Mouse (Mus musculus): ENCODE measurements at regions not wholly inside any gene's neighbourhood (a gene's known extent, or its start where the extent isn't known, plus 50 kb on each side); places are given as distances from the start of the nearest gene placed in this dataset.

DNA sequence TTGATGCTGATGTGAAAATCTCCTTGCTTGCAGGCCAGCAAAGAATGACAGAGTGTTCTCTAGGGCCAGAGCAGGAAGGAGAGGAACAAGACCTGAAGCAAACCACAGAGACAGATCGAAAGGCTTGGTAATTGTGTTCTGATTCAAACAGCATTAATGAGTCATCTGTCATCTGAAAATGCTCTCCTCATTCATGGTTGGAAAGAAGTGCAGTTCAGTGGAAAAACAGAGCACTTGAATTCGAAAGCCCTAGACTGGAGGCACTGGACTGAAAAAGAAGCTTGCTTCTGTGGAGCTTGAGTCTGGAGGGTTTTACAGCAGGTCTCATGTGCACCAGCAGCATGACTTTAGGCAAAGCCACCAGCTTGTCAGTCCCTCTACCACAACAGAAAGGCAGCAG lies 374.3 kb upstream of the B430305J03Rik start:
- no peak for ATAC-seq (ENCODE audit: extremely low read depth, insufficient number of reproducible peaks, low FRiP score, poor library complexity, severe bottlenecking)

DNA sequence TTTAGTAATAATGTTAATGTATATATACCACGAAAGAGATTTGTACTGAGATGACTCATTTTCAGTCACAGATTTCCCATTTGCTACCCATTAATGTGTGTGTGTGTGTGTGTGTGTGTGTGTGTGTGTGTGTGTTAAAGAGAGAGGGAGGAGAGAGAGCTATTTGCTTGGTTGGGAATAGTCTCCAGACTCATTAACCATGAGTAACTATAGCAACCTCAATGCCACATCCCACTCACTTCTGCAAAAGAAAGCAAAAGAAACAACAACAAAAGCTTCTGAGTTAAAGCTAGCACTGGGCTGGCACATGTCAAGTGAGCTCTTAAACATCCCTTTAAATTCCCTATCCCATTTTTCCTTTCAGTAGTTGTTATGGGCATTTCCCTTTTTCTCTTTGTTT lies 372.8 kb upstream of the B430305J03Rik start:
- ATAC-seq (ENCODE audit: extremely low read depth, insufficient number of reproducible peaks, low FRiP score, poor library complexity, severe bottlenecking): no peak

- ATAC-seq (ENCODE audit: extremely low read depth, insufficient number of reproducible peaks, low FRiP score, poor library complexity, severe bottlenecking): no peak
These were observed 351.0 kb upstream of the B430305J03Rik start for GRCm38 (mm10) chr3:61716785-61717184.

DNA sequence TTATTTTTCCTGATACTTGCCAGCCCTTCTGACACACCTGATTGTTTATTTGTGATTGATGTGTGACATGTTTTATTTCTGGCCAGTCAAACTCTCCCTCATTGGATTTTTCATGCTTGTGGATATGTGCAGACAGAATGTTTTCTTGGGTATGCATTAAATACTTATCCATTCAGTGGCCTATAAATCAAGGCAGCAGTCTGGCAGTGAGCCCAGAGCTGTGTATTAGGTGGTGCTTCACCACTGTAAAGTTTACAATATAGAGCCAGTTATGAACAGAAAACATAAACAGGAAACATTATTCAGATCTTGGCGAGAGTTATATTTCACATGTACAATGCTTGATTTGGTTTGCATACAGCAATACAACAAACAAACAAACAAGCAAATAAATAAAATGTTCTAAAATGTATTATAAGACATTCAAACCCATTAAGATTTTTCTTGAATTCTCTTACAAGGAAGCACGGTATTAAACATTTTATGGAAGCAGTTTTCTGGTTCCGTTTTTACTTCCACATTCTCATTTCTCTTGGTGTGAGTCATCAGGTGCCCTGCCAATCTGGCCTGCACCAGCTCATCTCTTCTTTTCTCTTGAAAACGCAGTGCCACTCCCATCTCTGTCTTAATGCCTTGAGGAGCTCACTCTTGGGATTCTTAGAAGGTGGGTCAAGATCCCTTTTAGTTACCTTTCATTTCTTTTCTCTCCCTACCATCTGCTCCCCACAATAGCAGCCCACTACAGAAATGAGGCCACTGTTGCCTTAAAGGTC lies 322.4 kb upstream of the B430305J03Rik start:
- no peak for ATAC-seq (ENCODE audit: extremely low read depth, insufficient number of reproducible peaks, low FRiP score, poor library complexity, severe bottlenecking)

GRCm38 (mm10) chr3:61670874-61671273 lies 305.1 kb upstream of the B430305J03Rik start:
- ATAC-seq (ENCODE audit: extremely low read depth, insufficient number of reproducible peaks, low FRiP score, poor library complexity, severe bottlenecking): peak; percentile 67; the same call in 1 of the 2 replicates

GRCm38 (mm10) chr3:61656143-61656542 lies 290.4 kb upstream of the B430305J03Rik start:
- no peak for ATAC-seq (ENCODE audit: extremely low read depth, insufficient number of reproducible peaks, low FRiP score, poor library complexity, severe bottlenecking)

DNA sequence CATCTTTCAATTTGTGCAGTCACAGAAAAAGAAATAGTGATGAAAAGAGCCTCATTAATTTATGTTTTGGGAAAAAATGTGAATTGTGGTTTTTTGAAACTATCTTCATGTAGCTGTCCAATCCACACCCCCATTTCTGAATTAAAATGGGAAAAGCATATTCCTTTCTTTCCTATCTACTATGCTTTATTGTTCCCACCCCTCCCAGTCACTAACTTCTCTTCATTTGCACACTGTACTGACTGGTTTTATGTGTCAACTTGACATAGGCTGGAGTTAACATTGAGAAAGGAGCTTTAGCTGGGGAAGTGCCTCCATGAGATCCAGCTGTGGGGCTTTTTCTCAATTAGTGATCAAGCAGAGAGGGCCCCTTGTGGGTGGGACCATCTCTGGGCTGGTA lies 262.8 kb upstream of the B430305J03Rik start:
- ATAC-seq (ENCODE audit: extremely low read depth, insufficient number of reproducible peaks, low FRiP score, poor library complexity, severe bottlenecking): no peak

DNA sequence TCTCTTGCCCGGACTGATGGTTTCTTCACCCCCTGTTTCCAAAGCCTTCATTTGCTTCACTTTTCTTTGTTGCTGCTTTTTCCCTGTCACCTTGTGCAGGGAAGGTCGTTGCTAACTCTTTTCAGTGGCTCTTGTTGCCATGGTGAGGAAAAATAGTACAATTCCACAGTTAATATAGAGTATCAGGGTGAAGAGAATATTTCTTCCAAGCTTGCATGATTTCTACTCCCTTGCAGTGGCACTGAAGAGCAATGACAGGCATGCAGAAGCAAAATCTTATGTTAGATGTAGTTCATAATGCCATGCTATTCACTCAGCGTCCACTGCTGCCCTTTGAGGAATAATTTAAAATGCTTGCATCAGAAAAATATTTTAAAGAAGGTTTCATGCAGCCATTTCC lies 262.3 kb upstream of the B430305J03Rik start:
- no peak for ATAC-seq (ENCODE audit: extremely low read depth, insufficient number of reproducible peaks, low FRiP score, poor library complexity, severe bottlenecking)

- no peak for ATAC-seq (ENCODE audit: extremely low read depth, insufficient number of reproducible peaks, low FRiP score, poor library complexity, severe bottlenecking)
These were observed 258.3 kb upstream of the B430305J03Rik start for GRCm38 (mm10) chr3:61623954-61624487.

GRCm38 (mm10) chr3:61605469-61605868 lies 239.7 kb upstream of the B430305J03Rik start:
- ATAC-seq (ENCODE audit: extremely low read depth, insufficient number of reproducible peaks, low FRiP score, poor library complexity, severe bottlenecking): no peak

- no peak for ATAC-seq (ENCODE audit: extremely low read depth, insufficient number of reproducible peaks, low FRiP score, poor library complexity, severe bottlenecking)
These were observed 237.1 kb upstream of the B430305J03Rik start for GRCm38 (mm10) chr3:61602891-61603290.

DNA sequence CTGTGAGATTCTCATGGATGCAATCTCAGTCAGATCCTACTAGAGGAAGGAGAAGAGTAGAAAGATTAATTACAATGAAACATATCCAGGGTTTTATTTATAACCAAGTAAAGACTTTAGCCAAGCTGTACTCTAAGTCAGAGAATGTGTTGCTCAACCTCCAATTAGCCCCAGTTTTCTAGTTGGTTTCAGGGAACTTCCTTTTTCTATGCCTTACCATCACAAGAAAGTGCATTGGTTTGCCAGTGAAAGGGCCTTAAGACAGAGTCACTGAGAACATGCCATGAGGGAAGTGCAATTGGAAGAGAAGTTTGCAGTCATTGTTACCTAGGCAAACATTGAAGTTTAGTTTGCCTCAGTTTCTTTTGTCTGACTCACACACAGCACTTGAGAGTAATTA lies 229.8 kb upstream of the B430305J03Rik start:
- no peak for ATAC-seq (ENCODE audit: extremely low read depth, insufficient number of reproducible peaks, low FRiP score, poor library complexity, severe bottlenecking)

DNA sequence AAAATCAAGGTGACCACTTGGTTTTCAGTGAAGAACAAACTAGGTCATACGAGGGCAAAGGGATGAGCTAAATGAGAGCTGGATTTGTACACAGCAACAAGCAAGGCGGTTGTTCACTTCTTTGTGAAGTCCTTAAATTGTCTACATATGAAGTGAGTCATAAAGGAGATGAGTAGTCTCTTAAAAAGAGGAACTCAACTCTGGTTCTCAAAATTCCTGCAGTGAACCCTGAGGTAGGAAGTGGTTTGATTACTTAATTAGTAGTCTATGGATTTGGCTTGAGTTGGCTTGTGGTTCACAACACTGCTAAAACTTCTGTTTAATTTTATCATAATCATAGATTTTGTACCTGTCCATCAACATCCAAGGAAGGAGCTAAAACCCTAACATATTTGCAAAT lies 226.6 kb upstream of the B430305J03Rik start:
- 0 out of 2 replicates have a peak, but pooled peaks have one; percentile 30 for ATAC-seq (ENCODE audit: extremely low read depth, insufficient number of reproducible peaks, low FRiP score, poor library complexity, severe bottlenecking)

- ATAC-seq (ENCODE audit: extremely low read depth, insufficient number of reproducible peaks, low FRiP score, poor library complexity, severe bottlenecking): no peak
These were observed 217.9 kb upstream of the B430305J03Rik start for GRCm38 (mm10) chr3:61583669-61584068.

DNA sequence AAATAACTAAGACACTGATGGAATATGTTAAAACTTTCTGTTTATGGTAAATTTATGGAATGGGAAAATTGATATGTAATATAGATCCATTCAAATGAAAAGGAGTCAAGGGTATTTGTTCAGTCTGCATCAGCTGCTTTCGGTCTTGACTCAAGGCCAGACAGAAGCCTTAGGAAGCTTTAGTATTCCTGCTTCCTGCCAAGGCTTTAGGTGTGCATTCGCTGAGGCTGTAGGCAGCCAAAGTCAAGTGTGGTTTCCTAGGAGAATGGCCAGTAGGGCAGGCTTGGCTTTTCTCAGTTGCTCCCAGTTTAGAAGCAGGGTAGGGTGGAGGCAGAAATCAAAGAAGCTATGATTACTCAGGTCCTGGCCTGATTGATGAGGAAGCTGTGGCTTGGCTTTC lies 217.2 kb upstream of the B430305J03Rik start:
- ATAC-seq (ENCODE audit: extremely low read depth, insufficient number of reproducible peaks, low FRiP score, poor library complexity, severe bottlenecking): no peak

GRCm38 (mm10) chr3:61580252-61580651 lies 214.5 kb upstream of the B430305J03Rik start:
- no peak for ATAC-seq (ENCODE audit: extremely low read depth, insufficient number of reproducible peaks, low FRiP score, poor library complexity, severe bottlenecking)

DNA sequence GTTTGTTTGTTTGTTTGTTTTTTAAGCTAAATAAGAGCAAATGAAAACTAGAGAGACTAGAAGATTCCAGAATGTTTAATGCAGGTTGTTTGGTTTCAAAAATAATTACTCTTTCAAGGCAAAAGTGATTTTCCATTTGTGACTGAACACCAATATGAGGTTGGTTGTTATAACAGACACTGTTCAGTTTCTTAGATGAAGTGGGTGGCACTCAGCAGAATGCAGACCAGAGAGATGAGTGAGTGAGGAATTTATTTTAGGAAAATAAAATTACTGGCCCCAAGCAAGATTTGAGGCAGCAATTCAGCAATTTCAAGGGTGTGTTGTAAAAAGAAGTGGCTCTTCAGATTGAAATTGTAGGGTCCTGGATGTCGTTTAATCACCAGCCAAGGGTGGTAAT lies 171.4 kb upstream of the B430305J03Rik start:
- ATAC-seq (ENCODE audit: extremely low read depth, insufficient number of reproducible peaks, low FRiP score, poor library complexity, severe bottlenecking): no peak

- no peak for ATAC-seq (ENCODE audit: extremely low read depth, insufficient number of reproducible peaks, low FRiP score, poor library complexity, severe bottlenecking)
These were observed 170.0 kb upstream of the B430305J03Rik start for GRCm38 (mm10) chr3:61535751-61536150.

- ATAC-seq (ENCODE audit: extremely low read depth, insufficient number of reproducible peaks, low FRiP score, poor library complexity, severe bottlenecking): no peak
These were observed 137.4 kb upstream of the B430305J03Rik start for GRCm38 (mm10) chr3:61503178-61503577.

- no peak for ATAC-seq (ENCODE audit: extremely low read depth, insufficient number of reproducible peaks, low FRiP score, poor library complexity, severe bottlenecking)
These were observed 129.1 kb upstream of the B430305J03Rik start for GRCm38 (mm10) chr3:61494835-61495234.

All from neutrophil, adult 5-6 weeks (primary cell).